Mouse (Mus musculus): ENCODE results near the gene Tmem79.

GRCm38 (mm10) chr3:88338316-88338715, 2.4 kb upstream of the Tmem79 start:
- TF ChIP-seq CTCF (IDR thresholded peaks at IDR 0.05; ENCODE audit: low read depth, low read length) (no peak), GATA1 (IDR thresholded peaks at IDR 0.05; ENCODE audit: borderline replicate concordance, low read length) (no peak), TAL1 (conservative IDR thresholded peaks at IDR 0.05; ENCODE audit: low read depth, low read length) (peak; percentile 60)
